Mouse (Mus musculus) bone marrow macrophage, adult 2 months (primary cell): Measurements from ENCODE around the gene Kirrel2. TPM values are rescaled to one million over a fixed set of nuclear protein-coding genes. Genes with fewer than 3 reads are reported as not detected.
A peak's percentile ranks its signal among the peaks of the same experiment; 100 is the strongest.

Experiments used
- H3K27ac ChIP-seq: 2 replicates; pipeline ENCODE4 v1.5.1; 2012; ENCODE audit warnings: low read depth, low read length; ENCODE audit not compliant: insufficient read depth
- H3K4me1 ChIP-seq: 2 replicates; pipeline ENCODE4 v1.6.1; 2012; ENCODE audit warnings: low read length; ENCODE audit not compliant: control insufficient read depth, insufficient read depth
- H3K4me3 ChIP-seq: 2 replicates; pipeline ENCODE4 v1.5.1; 2012; ENCODE audit warnings: mild to moderate bottlenecking, low read length, moderate library complexity; ENCODE audit not compliant: insufficient read depth
- CTCF ChIP-seq: IDR thresholded peaks from 2 replicates; pipeline ENCODE4 v1.5.1; 2012; ENCODE audit warnings: low read depth, mild to moderate bottlenecking, low read length, moderate library complexity
- POLR2A ChIP-seq: IDR thresholded peaks from 2 replicates; pipeline ENCODE4 v1.6.1; 2012; ENCODE audit warnings: mild to moderate bottlenecking, low read depth, low read length, borderline replicate concordance
- polyA plus RNA-seq: library from polyadenylated mRNA; stranded (reverse); fragments of >200 nt; gene quantifications from 2 replicates; pipeline ENCODE4 v1.2.4, GENCODE M21; 2012; ENCODE audit not compliant: missing spikeins, insufficient read depth, insufficient read length

Kirrel2 gene
- polyA plus RNA-seq, 1 experiment, result not detected

DNA sequence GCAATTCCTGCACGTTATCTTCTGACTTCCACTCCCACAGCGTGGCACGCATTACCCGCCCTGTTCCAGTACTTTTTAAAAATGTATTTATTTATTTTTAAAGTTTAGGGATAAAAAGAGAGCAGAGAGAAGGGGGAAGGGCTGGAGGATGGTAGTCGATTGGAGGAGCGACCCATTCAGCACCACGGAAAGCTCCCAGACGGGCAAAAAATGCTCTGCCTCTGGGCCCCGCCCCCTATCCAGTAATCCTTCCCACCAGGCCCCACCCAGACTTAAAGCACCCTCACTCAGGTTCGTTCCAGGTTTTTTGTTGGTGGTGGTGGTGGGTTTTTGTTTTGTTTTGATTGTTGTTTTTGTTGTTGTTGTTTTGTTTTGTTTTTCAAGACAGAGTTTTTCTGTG is 23.3 kb downstream of the Kirrel2 start:
- TF ChIP-seq POLR2A (no peak), CTCF (no peak)
- no peak overlapping the region for H3K4me3 ChIP-seq
- no peak overlapping the region for H3K27ac ChIP-seq
- H3K4me1 ChIP-seq, result peaks cover 8% of the 10 kb centered on the region

DNA sequence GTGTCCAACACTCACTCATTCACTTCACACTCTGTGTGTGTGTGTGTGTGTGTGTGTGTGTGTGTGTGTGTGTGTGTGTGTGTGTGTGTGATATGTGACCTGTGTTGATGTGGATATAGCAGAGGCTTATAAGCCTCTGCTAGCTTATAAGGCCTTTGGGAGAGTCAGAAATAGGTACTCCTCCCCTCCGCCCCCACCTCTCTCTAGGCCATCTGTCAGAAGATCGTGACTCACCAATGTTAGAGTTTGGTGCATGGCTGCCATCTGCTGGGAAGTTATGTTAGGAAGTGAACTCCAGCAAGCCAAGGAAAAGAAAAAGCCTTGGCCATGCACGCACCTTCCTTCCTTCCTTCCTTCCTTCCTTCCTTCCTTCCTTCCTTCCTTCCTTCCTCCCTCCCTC is 25.7 kb downstream of the Kirrel2 start:
- TF ChIP-seq POLR2A (no peak), CTCF (peak; percentile 56)
- H3K27ac ChIP-seq, result no peak overlapping the region
- H3K4me1 ChIP-seq, result peaks cover 15% of the 10 kb centered on the region
- no peak overlapping the region for H3K4me3 ChIP-seq

DNA sequence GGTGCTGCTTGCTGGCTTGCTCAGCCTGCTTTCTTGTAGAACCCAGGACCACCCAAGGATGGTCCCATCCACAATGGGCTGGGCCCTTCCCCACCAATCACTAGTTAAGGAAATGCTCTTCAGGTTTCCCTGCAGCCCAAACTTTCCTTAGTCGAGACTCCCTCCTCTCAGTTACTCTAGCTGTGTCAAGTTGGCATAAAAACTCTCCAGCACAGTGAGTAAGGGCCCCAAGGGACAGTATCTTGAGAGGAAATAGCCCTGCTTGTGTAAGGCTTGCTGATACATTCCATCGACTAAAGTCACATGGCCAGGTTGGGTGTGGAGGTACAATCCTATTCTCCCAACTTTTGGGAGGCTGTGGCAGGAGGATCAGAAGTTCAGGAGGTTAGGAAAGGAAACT is 27.3 kb downstream of the Kirrel2 start:
- H3K4me3 ChIP-seq, result no peak overlapping the region
- no peak overlapping the region for H3K27ac ChIP-seq
- TF ChIP-seq CTCF, result no peak
- no peak for TF ChIP-seq POLR2A
- H3K4me1 ChIP-seq, result peaks cover 15% of the 10 kb centered on the region

DNA sequence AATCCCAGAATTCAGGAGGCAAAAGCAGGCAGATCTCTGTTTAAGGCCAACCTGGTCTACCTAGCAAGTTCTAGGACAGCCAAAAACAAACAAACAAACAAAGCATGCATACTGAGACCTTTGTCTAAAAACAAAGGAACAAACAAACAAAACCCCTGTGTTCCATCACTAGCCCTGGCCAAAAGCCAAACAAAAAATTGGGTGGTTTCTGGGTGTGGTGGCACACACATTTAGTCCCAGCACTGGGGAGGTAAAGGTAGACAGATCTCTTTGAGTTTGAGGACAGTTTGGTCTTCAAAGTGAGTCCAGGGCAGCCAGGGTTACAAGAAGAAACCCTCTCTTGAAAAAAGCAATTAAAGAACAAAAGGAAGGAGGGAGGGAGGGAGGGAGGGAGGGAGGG is 28.2 kb downstream of the Kirrel2 start:
- H3K4me3 ChIP-seq, result no peak overlapping the region
- H3K27ac ChIP-seq, result no peak overlapping the region
- peaks cover 18% of the 10 kb centered on the region for H3K4me1 ChIP-seq
- TF ChIP-seq CTCF, result no peak

DNA sequence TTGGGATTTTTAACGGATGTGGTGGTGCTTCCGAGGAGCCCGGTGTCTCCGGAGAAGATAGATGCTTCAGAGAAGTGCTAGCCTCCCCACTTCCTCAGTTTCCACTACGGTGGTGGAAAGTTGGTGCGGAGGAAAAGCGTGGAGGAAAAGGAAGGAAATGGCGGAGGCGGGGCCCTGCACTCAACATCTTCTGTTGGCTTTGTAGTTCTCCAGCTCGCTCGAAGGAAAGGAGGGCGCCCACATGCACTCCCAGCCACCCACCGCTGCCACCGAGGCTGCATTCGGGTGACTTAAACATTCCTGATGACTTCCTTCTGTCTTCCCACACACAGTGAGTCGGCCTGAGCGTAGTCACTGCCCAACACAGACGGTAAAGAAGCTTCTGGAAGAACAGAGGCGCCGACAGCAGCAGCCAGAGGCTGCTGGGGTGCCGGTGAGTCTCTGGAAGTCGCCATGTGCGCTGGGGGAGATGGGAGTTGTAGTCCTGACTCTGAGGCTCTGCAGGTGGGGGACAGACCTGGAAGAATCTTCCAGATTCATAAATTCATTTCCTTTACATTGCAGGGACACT is 34.3 kb downstream of the Kirrel2 start:
- H3K4me3 ChIP-seq, result peak overlapping the region; percentile 76
- peaks cover 27% of the 10 kb centered on the region for H3K4me1 ChIP-seq
- peak overlapping the region; percentile 89 for H3K27ac ChIP-seq
- TF ChIP-seq POLR2A, result no peak
- TF ChIP-seq CTCF, result no peak

DNA sequence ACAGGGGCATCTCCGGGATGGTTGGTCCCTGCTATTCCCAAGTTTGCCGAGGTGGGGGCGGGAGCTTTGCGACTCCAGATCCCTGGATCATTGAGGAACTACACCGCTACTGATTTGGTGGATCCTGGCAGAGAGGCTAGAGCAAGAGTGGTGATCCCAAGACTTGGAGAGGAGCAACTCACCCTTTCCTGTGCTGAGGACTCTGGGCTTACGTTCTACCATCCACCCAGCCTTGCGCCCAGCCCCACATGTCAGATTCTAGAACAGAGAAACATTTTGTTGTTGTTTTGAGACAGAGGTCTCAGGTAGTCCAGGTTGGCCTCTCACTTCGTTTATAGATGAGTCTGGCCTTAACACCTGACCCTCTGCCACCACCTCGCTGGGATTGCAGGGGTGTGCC is 34.9 kb downstream of the Kirrel2 start:
- peak overlapping the region; percentile 76 for H3K4me3 ChIP-seq
- H3K27ac ChIP-seq, result peak overlapping the region; percentile 89
- H3K4me1 ChIP-seq, result peaks cover 31% of the 10 kb centered on the region
- TF ChIP-seq CTCF, result no peak
- TF ChIP-seq POLR2A, result no peak

DNA sequence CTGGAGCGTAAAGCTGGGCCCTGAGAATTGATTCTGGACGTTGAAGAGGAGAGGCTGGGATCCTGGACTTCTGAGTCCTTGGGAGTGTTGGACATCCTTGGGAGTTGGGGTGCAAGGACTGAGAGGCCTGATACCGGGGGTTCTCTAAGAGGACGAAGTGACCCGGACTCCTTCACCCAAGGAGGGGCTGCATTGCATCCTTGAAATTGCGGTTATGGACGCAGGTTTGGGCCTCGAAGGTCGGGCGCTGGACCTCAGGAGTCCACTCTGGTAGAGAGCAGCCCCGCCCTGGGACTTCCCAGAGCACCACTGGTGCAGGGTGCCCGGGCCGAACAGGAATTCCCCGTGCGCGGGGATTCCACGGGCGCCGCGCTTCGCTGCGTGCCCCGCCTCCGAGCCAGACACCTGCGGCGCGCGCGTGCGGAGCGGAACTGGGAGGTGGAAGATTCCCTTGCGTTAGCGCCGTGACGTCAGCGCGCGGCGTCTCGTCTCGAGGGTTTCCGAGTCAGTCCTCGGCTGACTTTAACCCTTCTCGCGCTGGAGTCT is 35.5 kb downstream of the Kirrel2 start:
- peak overlapping the region; percentile 76 for H3K4me3 ChIP-seq
- H3K27ac ChIP-seq, result peak overlapping the region; percentile 89
- peaks cover 36% of the 10 kb centered on the region for H3K4me1 ChIP-seq
- TF ChIP-seq POLR2A, result no peak
- no peak for TF ChIP-seq CTCF

DNA sequence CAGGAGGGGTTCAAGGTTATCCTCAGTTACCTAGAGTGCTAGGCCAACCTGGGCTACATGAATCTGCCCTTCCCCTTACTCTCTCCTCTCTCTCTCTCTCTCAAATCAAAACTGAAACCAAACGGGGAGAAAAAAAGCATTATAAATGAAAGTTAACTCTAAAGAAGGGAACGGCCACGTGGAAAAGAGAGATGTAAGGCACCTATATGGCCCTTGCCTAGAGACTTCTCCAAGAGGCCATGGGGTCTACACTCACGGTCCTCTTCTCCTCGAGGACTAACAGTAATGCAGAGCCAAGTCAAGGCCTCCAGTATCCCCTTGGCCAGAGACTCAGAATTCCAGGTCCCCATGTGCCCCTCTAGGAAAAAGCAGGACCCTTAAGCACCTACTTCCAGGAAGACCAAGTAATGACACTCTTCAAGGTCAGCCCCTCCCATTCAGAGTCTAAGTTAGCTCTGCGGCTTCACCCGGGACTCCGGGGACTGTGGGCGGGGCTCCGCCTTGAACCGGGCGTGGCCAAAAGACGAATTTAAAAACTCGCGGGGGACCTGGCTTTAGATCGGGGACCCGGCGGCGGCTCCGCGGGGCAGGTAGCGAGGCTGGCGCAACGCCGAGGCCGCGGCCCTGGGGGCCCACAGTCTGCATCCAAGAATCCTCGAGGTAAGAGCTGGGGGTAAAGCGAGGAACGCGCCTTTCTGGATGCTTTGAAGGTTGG is 36.2 kb downstream of the Kirrel2 start, which contains the start of gene Nfkbid:
Gene Nfkbid, plus strand, starts transcription at position 558 of the 715 bp plus-strand sequence.
- Histone ChIP-seq H3K4me3 (peak within 1 kb of the TSS; percentile 76), H3K4me1 (peaks cover 41% of the 10 kb centered on the region), H3K27ac (peak within 1 kb of the TSS; percentile 96)
- TF ChIP-seq POLR2A (peak; percentile 90; the same call in 1 of the 2 replicates), CTCF (no peak)

DNA sequence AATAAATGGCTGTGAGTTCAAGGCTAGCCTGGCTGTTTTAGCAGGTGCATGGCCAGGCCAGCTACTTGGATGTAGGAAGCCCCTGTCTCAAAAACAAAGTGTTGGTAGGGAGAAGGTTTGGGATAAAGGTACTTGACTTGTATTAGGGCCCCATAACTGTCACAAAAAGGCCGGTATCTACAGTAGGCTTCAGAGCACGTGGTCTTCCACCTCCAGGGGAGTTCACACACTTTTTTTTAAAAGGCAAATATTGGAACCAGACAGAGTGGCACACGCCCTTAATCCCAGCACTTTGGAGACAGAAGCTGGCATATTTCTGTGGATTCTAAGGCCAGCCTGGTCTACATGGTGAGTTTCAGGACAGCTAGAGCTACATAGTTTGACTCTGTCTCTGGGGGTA is 36.8 kb downstream of the Kirrel2 start:
- peak overlapping the region; percentile 96 for H3K27ac ChIP-seq
- H3K4me1 ChIP-seq, result peaks cover 41% of the 10 kb centered on the region
- peak overlapping the region; percentile 76 for H3K4me3 ChIP-seq
- no peak for TF ChIP-seq CTCF
- no peak for TF ChIP-seq POLR2A

DNA sequence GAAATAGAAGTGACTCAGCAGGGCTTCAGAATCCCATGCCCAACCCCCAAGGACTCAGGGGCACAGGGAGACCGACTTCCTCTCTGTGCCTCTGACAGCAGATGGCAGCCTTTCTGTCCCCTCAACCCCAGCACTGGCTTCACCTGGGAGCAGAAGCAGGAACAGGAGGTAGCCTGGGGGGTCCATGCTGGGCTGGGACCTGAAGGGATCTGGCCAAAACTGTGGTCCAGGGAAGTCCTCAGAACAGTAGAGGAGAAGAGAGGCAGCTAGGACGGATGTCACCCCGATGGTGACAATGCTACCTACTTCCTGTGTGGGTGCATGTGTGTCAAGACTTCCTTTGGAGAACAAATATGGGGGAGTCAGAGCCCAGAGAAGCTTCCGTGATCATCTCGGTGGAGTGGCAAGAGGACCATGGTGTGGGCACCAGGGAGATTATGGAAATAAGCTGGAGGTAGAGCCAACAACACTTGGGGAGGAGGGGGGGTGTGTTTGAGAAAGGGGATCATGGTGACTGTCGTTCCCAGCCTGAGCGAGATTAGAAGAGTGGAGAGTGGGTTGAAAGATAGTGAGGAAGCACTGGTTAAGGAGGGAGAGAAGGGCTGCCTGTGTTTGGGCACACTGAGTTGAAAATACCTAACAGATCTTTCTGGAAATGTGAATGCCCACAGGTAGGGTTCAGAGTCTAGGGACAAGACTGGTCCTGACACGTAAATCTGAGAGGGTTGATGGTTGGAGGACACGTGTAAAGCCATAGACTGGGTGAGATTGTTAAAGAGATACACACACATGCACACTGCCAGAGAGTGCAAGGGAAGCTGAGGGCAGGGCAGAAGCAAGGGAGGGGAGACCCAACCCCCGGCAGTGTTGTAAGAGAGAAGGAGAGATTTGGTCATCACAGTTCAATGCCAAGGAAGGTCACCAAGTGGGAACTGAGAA is 37.7 kb downstream of the Kirrel2 start, which contains the start of gene Hcst:
Gene Hcst, minus strand, starts transcription at position 294 of the 939 bp plus-strand sequence.
- H3K27ac ChIP-seq, result peak within 1 kb of the TSS; percentile 96
- peak within 1 kb of the TSS; percentile 76 for H3K4me3 ChIP-seq
- TF ChIP-seq CTCF (no peak), POLR2A (no peak)
- peaks cover 41% of the 10 kb centered on the region for H3K4me1 ChIP-seq
